Mouse (Mus musculus): ENCODE results near the gene Gse1.

GRCm38 (mm10) chr8:120618110-120618509, 389.9 kb downstream of the Gse1 start:
- no peak for TF ChIP-seq EP300 (IDR thresholded peaks at IDR 0.05; ENCODE audit: low read depth in 1 of 2, low read length in 2 of 2)
- TF ChIP-seq CTCF (IDR thresholded peaks at IDR 0.05 in 2 of 3, conservative IDR thresholded peaks at IDR 0.05 in 1 of 3; ENCODE audit: control insufficient read depth in 1 of 3, insufficient read depth in 1 of 3, low read depth in 2 of 3, low read length in 3 of 3, poor library complexity in 1 of 3, severe bottlenecking in 1 of 3) = peak; percentile 84 to 91 (median 85)
- peak; percentile 37 for TF ChIP-seq ZC3H11A (IDR thresholded peaks at IDR 0.05; ENCODE audit: low read depth, low read length)
- TF ChIP-seq POLR2AphosphoS5 (IDR thresholded peaks at IDR 0.05; ENCODE audit: borderline replicate concordance, low read depth, low read length) = no peak
- TF ChIP-seq E2F4 (IDR thresholded peaks at IDR 0.05; ENCODE audit: borderline replicate concordance, low read depth, low read length) = no peak
- TF ChIP-seq CHD2 (IDR thresholded peaks at IDR 0.05; ENCODE audit: low read length) = no peak
- no peak for TF ChIP-seq POLR2A (IDR thresholded peaks at IDR 0.05; ENCODE audit: control insufficient read depth in 1 of 2, insufficient read depth in 1 of 2, low read depth in 1 of 2, low read length in 2 of 2, poor library complexity in 1 of 2)
- peak; percentile 77 for TF ChIP-seq RAD21 (IDR thresholded peaks at IDR 0.05; ENCODE audit: low read depth, low read length)

All from MEL (cell line).